Mouse (Mus musculus) embryonic facial prominence, embryonic 11.5 days (tissue): Measurements from ENCODE around the gene Rac2. TPM values are rescaled to one million over a fixed set of nuclear protein-coding genes. Genes with fewer than 3 reads are reported as not detected.
A peak's percentile ranks its signal among the peaks of the same experiment; 100 is the strongest.

ENCODE experiments used
- ATAC-seq: fragments of 200-750 bp; cut with Nextera tagmentation; replicated peaks from 2 replicates; pipeline ENCODE4 v1.8.0; 2017; ENCODE audit warnings: low read depth; ENCODE audit not compliant: insufficient number of reproducible peaks, low FRiP score, low TSS enrichment
- DNase-seq: peaks from one replicate; pipeline ENCODE4 v3.0.0-alpha.2; 2015; ENCODE audit warnings: low spot score
- H3K27ac ChIP-seq: fragments of 300-500 bp; sonication (generic); replicated peaks from 2 replicates; pipeline ENCODE4 v1.5.1; 2014; ENCODE audit warnings: mild to moderate bottlenecking, low read depth, low read length, control low read depth
- H3K27me3 ChIP-seq: fragments of 300-500 bp; sonication (generic); 2 replicates; pipeline ENCODE4 v1.6.1; 2014; ENCODE audit warnings: mild to moderate bottlenecking, low read length, moderate library complexity, mixed read lengths; ENCODE audit not compliant: control insufficient read depth, insufficient read depth
- H3K36me3 ChIP-seq: fragments of 300-500 bp; sonication (generic); replicated peaks from 2 replicates; pipeline ENCODE4 v1.6.1; 2014; ENCODE audit warnings: low read depth, mild to moderate bottlenecking, low read length, moderate library complexity, mixed read lengths; ENCODE audit not compliant: control insufficient read depth, insufficient read depth
- H3K4me1 ChIP-seq: fragments of 300-500 bp; sonication (generic); 2 replicates; pipeline ENCODE4 v1.6.1; 2014; ENCODE audit warnings: low read length, mixed read lengths; ENCODE audit not compliant: control insufficient read depth, insufficient read depth
- H3K4me2 ChIP-seq: fragments of 300-500 bp; sonication (generic); 2 replicates; pipeline ENCODE4 v1.6.1; 2014; ENCODE audit warnings: low read depth, mild to moderate bottlenecking, control low read depth, low read length, moderate library complexity
- H3K4me3 ChIP-seq: fragments of 300-500 bp; sonication (generic); 2 replicates; pipeline ENCODE4 v1.5.1; 2014; ENCODE audit warnings: low read depth, low read length, control low read depth
- H3K9ac ChIP-seq: fragments of 300-500 bp; sonication (generic); replicated peaks from 2 replicates; pipeline ENCODE4 v1.6.1; 2014; ENCODE audit warnings: mild to moderate bottlenecking, control low read depth, low read length
- H3K9me3 ChIP-seq: fragments of 300-500 bp; sonication (generic); replicated peaks from 2 replicates; pipeline ENCODE4 v1.6.1; 2016; ENCODE audit warnings: mild to moderate bottlenecking, low read length, inconsistent platforms, mixed read lengths; ENCODE audit not compliant: control insufficient read depth
- WGBS: fragments of 180-500 bp; shearing (Covaris S2); extraction: QIAGEN DNeasy Blood & Tissue Kit; methylation state at CpG from one replicate; pipeline ENCODE4 v1.1.7; 2014; 5-methylcytosine and 5-hydroxymethylcytosine counted together
- polyA plus RNA-seq: library from polyadenylated mRNA; unstranded; fragments of >200 nt; fragmentation: Nextera tagmentation; extraction: Ambion mirVana; gene quantifications from 2 replicates; pipeline ENCODE4 v1.2.1, GENCODE M21; 2014

The Rac2 gene
- polyA plus RNA-seq, 1 experiment from 2014 or later: 4.5 TPM

DNA sequence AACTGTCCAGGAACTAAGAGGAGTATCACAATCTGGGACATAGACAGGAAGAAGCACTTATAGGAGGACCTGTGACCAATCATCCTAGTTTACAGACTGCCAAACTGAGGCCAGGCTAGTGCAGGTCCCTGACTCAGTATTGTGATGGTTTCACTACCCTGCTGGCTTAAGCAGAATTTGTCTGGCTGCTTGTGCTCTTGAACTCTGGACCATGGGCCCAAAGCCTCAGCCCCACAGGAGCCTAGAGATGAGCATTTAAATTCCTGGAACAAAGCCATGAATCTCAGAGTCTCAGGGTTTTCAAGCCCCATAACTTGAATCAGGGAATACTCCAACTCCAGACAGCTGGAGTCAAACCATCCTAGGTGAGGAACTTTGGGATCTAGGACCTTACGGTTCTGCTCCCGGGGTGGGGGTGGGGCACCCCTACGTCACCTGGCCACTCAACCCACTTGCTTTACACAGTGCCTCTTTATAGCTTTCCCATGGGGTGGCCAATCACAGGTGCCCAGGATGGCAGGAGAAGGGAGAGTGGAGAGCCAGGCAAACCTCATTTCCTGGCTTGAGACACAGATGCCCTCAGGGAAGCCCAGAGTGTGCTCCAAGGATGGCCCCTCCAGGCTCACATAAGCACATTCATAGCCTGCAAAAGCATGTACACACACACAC lies 30.4 kb downstream of the Rac2 start:
- no peaks in the 10 kb centered on the region for H3K4me1 ChIP-seq
- H3K4me2 ChIP-seq: no peak overlapping the region
- no peaks in the 10 kb centered on the region for H3K36me3 ChIP-seq
- H3K27ac ChIP-seq: no peak overlapping the region
- no peaks in the 10 kb centered on the region for H3K27me3 ChIP-seq
- no peaks in the 10 kb centered on the region for H3K9me3 ChIP-seq
- H3K9ac ChIP-seq: no peak overlapping the region
- no peak overlapping the region for H3K4me3 ChIP-seq
- 85% methylated on average over 3 of the region's 3 CpGs for WGBS
- DNase-seq (no peak), ATAC-seq (no peak)

DNA sequence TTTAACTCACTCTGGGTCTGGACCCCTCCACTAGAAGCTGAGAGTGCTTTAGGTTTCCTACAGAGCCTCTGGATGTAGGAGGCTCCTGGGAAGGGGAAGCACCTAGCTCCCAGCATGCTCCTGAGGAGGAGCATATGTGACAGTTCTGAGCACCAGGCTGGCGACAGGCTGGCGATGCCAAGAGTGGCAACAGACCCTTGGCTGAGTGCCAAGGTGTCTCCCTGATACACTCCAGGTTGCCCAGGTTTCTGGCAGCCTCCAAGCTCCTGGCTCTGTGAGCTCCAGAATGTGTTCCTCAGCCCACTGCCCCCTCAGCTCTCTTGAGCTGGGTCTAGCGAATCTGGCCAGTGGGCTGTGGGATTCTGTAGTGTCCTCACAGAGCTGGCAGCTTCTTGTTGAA lies 31.0 kb downstream of the Rac2 start:
- Histone ChIP-seq H3K27ac (no peak overlapping the region), H3K4me3 (no peak overlapping the region), H3K9ac (no peak overlapping the region), H3K27me3 (no peaks in the 10 kb centered on the region), H3K36me3 (no peaks in the 10 kb centered on the region), H3K9me3 (no peaks in the 10 kb centered on the region), H3K4me2 (no peak overlapping the region), H3K4me1 (no peaks in the 10 kb centered on the region)
- DNase-seq (no peak), ATAC-seq (no peak)
- 63% methylated on average over 3 of the region's 3 CpGs for WGBS

DNA sequence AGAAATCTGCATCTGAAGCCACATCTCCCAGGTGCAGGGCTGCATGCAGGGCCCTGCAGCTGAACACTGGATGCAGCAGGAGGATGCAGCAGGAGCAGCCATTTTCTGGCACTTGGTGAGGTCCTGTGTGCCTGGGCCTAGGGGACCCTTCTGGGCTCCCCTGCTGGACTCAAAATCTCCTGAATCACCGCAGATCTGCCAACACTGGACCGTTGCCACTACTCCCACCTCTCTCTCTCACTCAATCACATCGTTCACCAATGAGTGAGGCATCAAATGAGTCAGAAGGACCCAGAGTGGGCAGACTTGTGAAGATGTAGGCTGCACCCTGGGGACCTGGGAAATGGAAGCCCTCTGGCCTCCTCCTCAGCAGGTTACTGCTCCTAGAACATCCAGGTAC lies 31.5 kb downstream of the Rac2 start:
- H3K4me2 ChIP-seq: no peak overlapping the region
- ATAC-seq (no peak), DNase-seq (no peak)
- H3K9ac ChIP-seq: no peak overlapping the region
- 82% methylated on average over 3 of the region's 3 CpGs for WGBS
- H3K4me3 ChIP-seq: no peak overlapping the region
- no peaks in the 10 kb centered on the region for H3K36me3 ChIP-seq
- no peaks in the 10 kb centered on the region for H3K27me3 ChIP-seq
- H3K9me3 ChIP-seq: no peaks in the 10 kb centered on the region
- H3K4me1 ChIP-seq: no peaks in the 10 kb centered on the region
- H3K27ac ChIP-seq: no peak overlapping the region

DNA sequence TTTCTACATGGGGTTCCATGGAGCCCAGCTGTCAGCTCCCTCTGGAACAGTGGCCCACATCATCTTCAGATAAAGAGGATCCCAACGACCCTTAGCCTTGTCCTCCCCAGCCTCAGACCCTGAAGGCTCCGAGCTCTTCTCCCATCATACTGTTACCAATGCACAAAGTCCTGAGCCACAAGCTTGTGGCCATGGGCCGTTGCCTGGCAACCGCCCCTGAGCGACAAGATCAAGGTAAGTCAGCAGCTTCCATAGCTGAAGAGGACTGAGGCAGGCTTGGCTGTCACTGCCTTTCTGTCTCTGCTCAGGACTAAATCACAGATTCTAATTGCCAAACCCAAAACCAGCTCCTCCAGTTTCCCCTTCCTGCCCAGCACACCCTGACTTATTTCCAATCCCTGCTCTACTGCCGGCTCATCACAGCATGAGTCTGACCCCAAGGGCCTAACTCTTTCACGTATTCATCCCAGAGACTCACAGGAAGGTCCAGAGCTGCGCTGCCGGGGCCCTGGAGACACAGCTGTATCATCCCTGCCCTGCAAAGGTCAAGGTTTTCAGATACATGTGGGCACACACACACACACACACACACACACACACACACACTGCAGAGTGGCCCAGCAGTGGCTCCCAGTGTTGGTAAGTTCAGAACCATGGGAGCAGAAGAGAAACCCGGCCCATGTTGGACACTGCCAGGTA lies 36.7 kb downstream of the Rac2 start:
- Histone ChIP-seq H3K9ac (no peak overlapping the region), H3K27ac (no peak overlapping the region), H3K9me3 (no peaks in the 10 kb centered on the region), H3K4me3 (no peak overlapping the region), H3K36me3 (no peaks in the 10 kb centered on the region), H3K4me2 (no peak overlapping the region), H3K27me3 (no peaks in the 10 kb centered on the region), H3K4me1 (no peaks in the 10 kb centered on the region)
- ATAC-seq (no peak), DNase-seq (no peak)
- 42% methylated on average over 10 of the region's 10 CpGs for WGBS

DNA sequence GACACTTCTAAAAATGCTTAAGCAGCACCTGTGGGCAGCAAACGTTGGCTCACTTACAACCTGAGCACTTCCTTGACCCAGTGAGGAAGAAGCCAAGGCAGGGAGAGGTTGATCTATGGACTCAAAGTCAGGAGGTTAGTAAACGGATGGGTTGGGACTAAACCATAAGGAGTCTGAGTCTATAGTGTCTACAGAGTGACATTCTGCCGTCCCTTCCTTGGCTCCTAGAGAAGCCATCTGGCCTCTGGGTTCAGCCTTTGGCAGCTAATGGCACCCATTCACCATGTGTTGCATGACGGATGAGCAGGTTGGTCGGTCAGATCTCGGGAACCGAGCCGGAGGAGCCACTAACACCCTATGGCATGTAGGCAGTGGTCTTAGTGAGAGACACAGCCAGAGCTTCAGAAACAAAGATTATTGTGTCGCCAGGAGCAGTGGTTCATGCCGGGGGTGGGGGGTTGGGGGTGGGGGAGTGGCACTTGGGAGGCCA lies 39.2 kb downstream of the Rac2 start:
- Histone ChIP-seq H3K4me1 (0 out of 2 replicates have a peak, but pooled peaks cover 3% of the 10 kb centered on the region), H3K9me3 (no peaks in the 10 kb centered on the region), H3K27ac (no peak overlapping the region), H3K4me3 (no peak overlapping the region), H3K27me3 (no peaks in the 10 kb centered on the region), H3K36me3 (no peaks in the 10 kb centered on the region), H3K9ac (no peak overlapping the region), H3K4me2 (no peak overlapping the region)
- 76% methylated on average over 10 of the region's 10 CpGs for WGBS
- DNase-seq (no peak), ATAC-seq (no peak)

DNA sequence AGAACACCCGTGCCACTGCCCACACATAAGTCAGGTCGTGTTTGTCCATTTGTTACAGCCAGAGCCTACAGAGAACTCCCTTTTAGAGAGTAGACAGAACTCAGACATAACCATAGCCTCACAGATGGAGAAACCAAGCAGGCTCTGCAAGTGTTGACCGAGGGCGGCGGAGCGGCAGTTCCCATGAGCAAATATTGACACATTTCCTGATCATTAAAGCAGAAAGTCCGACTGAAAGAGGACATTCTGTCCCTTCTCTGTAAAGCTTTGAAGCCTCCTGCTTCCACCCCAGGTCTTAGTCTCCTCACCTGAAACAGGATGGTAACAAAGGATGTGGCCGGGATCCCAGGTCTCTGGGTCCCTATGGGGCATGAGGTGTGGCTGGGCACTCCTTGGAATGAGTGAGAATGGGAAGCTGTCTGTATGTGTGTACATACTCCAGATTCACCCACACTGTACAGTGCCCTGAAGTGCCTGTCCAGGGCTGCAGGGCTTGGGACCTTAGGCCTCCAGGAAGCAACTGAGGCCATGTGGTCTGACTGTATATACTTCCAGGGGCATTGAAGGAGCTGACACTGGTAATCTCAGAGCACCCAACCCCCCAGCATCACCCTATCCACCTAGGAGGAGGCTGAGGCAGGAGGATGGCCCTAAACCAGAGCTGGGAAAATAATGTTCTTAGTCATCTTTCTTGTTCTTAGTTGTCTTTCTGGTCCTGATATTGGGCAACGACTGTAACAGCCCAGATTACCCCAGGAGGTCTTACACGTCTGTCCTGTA lies 39.8 kb downstream of the Rac2 start:
- no peak for DNase-seq
- no peak; the same call in 1 of the 2 replicates for ATAC-seq
- WGBS: 73% methylated on average over 10 of the region's 10 CpGs
- no peaks in the 10 kb centered on the region for H3K36me3 ChIP-seq
- no peak overlapping the region for H3K9ac ChIP-seq
- no peak overlapping the region for H3K4me2 ChIP-seq
- H3K4me3 ChIP-seq: no peak overlapping the region
- H3K9me3 ChIP-seq: no peaks in the 10 kb centered on the region
- no peak overlapping the region for H3K27ac ChIP-seq
- H3K4me1 ChIP-seq: 0 out of 2 replicates have a peak, but pooled peaks cover 3% of the 10 kb centered on the region
- no peaks in the 10 kb centered on the region for H3K27me3 ChIP-seq

DNA sequence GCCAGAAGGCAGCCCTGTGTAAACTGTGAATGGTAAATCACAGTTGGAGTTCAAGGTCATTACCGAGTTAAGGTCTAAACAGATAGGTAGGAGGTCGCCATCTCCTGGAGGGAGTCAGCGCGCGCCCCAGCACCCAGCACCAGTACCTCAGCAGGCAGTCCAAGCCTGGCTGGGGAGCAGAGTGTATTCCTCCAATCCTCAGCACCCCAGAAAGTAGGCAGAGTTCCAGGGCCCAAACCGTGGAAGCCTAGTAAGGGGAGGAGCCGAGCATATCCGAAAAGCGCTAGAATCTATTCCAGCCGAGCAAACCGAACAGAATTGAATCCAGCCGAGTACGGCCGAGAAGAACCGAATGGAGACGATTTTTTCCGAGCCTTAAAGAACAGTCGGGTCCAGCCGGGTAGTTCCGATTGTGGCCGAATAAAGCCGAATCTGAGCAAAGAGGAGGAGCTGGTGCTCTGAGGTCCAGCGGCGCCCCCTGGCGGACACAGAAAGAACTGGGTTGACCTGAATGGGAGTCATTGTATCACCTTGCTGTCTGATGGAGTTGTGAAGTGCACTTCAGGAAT lies 40.6 kb downstream of the Rac2 start:
- H3K9ac ChIP-seq: peak overlapping the region; percentile 39
- WGBS: under 1% methylated on average over 25 of the region's 25 CpGs
- peak overlapping the region; percentile 32 for H3K4me2 ChIP-seq
- H3K27me3 ChIP-seq: no peaks in the 10 kb centered on the region
- H3K4me3 ChIP-seq: peak overlapping the region; percentile 14
- DNase-seq (peak; percentile 99), ATAC-seq (peak; percentile 68)
- H3K27ac ChIP-seq: peak overlapping the region; percentile 31; the same call in 1 of the 2 replicates
- H3K36me3 ChIP-seq: no peaks in the 10 kb centered on the region
- 0 out of 2 replicates have a peak, but pooled peaks cover 3% of the 10 kb centered on the region for H3K4me1 ChIP-seq
- no peaks in the 10 kb centered on the region for H3K9me3 ChIP-seq
